Mouse (Mus musculus): ENCODE measurements around the gene Ccnh. TPM values are rescaled to one million over a fixed set of nuclear protein-coding genes. Genes with fewer than 3 reads are reported as not detected.

Ccnh gene
- polyA plus RNA-seq, 1 experiment, result 31.5 TPM

GRCm38 (mm10) chr13:85159971-85160370 lies 29.2 kb upstream of the Ccnh start:
- Histone ChIP-seq H3K79me2 (ENCODE audit: control insufficient read depth, insufficient read depth) (no peaks in the 10 kb centered on the region), H3K27me3 (ENCODE audit: control insufficient read depth, insufficient read depth, insufficient read length) (no peaks in the 10 kb centered on the region), H3K36me3 (ENCODE audit: control insufficient read depth, insufficient read depth) (no peaks in the 10 kb centered on the region), H3K4me2 (ENCODE audit: low read depth) (no peak overlapping the region), H3K4me3 (no peak overlapping the region), H3ac (ENCODE audit: control insufficient read depth, insufficient read length) (no peak overlapping the region)
- TF ChIP-seq MYOG (IDR thresholded peaks at IDR 0.05; ENCODE audit: control insufficient read depth in 1 of 3, insufficient read depth in 1 of 3, insufficient read length in 2 of 3, low read depth in 2 of 3), result no peak
- TF ChIP-seq E2F4 (IDR thresholded peaks at IDR 0.05; ENCODE audit: insufficient read depth), result no peak
- no peak for TF ChIP-seq CEBPB (IDR thresholded peaks at IDR 0.05; ENCODE audit: insufficient read depth, poor library complexity, severe bottlenecking)
- TF ChIP-seq TCF12 (IDR thresholded peaks at IDR 0.05; ENCODE audit: insufficient read depth, poor library complexity, severe bottlenecking), result no peak
- no peak for TF ChIP-seq USF1 (IDR thresholded peaks at IDR 0.05; ENCODE audit: low read depth)
- no peak for TF ChIP-seq MYOD1 (IDR thresholded peaks at IDR 0.05; ENCODE audit: control insufficient read depth in 1 of 3, insufficient read length in 2 of 3, low read depth in 2 of 3)
- TF ChIP-seq POLR2A (IDR thresholded peaks at IDR 0.05; ENCODE audit: insufficient read length, low read depth), result no peak
- no peak for TF ChIP-seq MAX (IDR thresholded peaks at IDR 0.05; ENCODE audit: low read depth)
- no peak for TF ChIP-seq POLR2AphosphoS2 (IDR thresholded peaks at IDR 0.05; ENCODE audit: insufficient read length, low read depth)

- Histone ChIP-seq H3K27me3 (ENCODE audit: control insufficient read depth, insufficient read depth, insufficient read length) (no peaks in the 10 kb centered on the region), H3ac (ENCODE audit: control insufficient read depth, insufficient read length) (no peak overlapping the region), H3K4me2 (ENCODE audit: low read depth) (peak overlapping the region; percentile 32), H3K79me2 (ENCODE audit: control insufficient read depth, insufficient read depth) (no peaks in the 10 kb centered on the region), H3K4me3 (no peak overlapping the region), H3K36me3 (ENCODE audit: control insufficient read depth, insufficient read depth) (no peaks in the 10 kb centered on the region)
- TF ChIP-seq CEBPB (IDR thresholded peaks at IDR 0.05; ENCODE audit: insufficient read depth, poor library complexity, severe bottlenecking), result no peak
- TF ChIP-seq MYOD1 (IDR thresholded peaks at IDR 0.05; ENCODE audit: control insufficient read depth in 1 of 3, insufficient read length in 2 of 3, low read depth in 2 of 3), result no peak
- no peak for TF ChIP-seq MYOG (IDR thresholded peaks at IDR 0.05; ENCODE audit: control insufficient read depth in 1 of 3, insufficient read depth in 1 of 3, insufficient read length in 2 of 3, low read depth in 2 of 3)
- TF ChIP-seq POLR2AphosphoS2 (IDR thresholded peaks at IDR 0.05; ENCODE audit: insufficient read length, low read depth), result no peak
- TF ChIP-seq POLR2A (IDR thresholded peaks at IDR 0.05; ENCODE audit: insufficient read length, low read depth), result no peak
- TF ChIP-seq E2F4 (IDR thresholded peaks at IDR 0.05; ENCODE audit: insufficient read depth), result no peak
- TF ChIP-seq USF1 (IDR thresholded peaks at IDR 0.05; ENCODE audit: low read depth), result no peak
- no peak for TF ChIP-seq REST (IDR thresholded peaks at IDR 0.05; ENCODE audit: insufficient read depth, insufficient read length)
- no peak for TF ChIP-seq MAX (IDR thresholded peaks at IDR 0.05; ENCODE audit: low read depth)
- TF ChIP-seq TCF3 (IDR thresholded peaks at IDR 0.05; ENCODE audit: insufficient read length, low read depth), result no peak
These were observed 24.6 kb upstream of the Ccnh start for GRCm38 (mm10) chr13:85164512-85165124.

GRCm38 (mm10) chr13:85189644-85190121 lies 475 bp downstream of the Ccnh start:
- peaks cover 9% of the 10 kb centered on the region for H3K36me3 ChIP-seq (ENCODE audit: control insufficient read depth, insufficient read depth)
- H3K4me2 ChIP-seq (ENCODE audit: low read depth), result peak overlapping the region; percentile 97
- peak overlapping the region; percentile 78 for H3ac ChIP-seq (ENCODE audit: control insufficient read depth, insufficient read length)
- H3K4me3 ChIP-seq, result peak overlapping the region; percentile 87
- TF ChIP-seq USF1 (IDR thresholded peaks at IDR 0.05; ENCODE audit: low read depth), result no peak
- TF ChIP-seq TCF3 (IDR thresholded peaks at IDR 0.05; ENCODE audit: insufficient read length, low read depth), result no peak
- no peak for TF ChIP-seq POLR2A (IDR thresholded peaks at IDR 0.05; ENCODE audit: insufficient read length, low read depth)
- TF ChIP-seq TCF12 (IDR thresholded peaks at IDR 0.05; ENCODE audit: insufficient read depth, poor library complexity, severe bottlenecking), result no peak
- no peaks in the 10 kb centered on the region for H3K27me3 ChIP-seq (ENCODE audit: control insufficient read depth, insufficient read depth, insufficient read length)
- peaks cover 11% of the 10 kb centered on the region for H3K79me2 ChIP-seq (ENCODE audit: control insufficient read depth, insufficient read depth)

GRCm38 (mm10) chr13:85191253-85191652 lies 2.0 kb downstream of the Ccnh start:
- Histone ChIP-seq H3ac (ENCODE audit: control insufficient read depth, insufficient read length) (no peak overlapping the region), H3K27me3 (ENCODE audit: control insufficient read depth, insufficient read depth, insufficient read length) (no peaks in the 10 kb centered on the region), H3K4me3 (no peak overlapping the region), H3K79me2 (ENCODE audit: control insufficient read depth, insufficient read depth) (peaks cover 11% of the 10 kb centered on the region), H3K36me3 (ENCODE audit: control insufficient read depth, insufficient read depth) (peaks cover 13% of the 10 kb centered on the region), H3K4me2 (ENCODE audit: low read depth) (no peak overlapping the region)
- no peak for TF ChIP-seq SRF (IDR thresholded peaks at IDR 0.05; ENCODE audit: control insufficient read depth, insufficient read length, low read depth)
- TF ChIP-seq MYOG (IDR thresholded peaks at IDR 0.05; ENCODE audit: control insufficient read depth in 1 of 3, insufficient read depth in 1 of 3, insufficient read length in 2 of 3, low read depth in 2 of 3), result no peak
- TF ChIP-seq CEBPB (IDR thresholded peaks at IDR 0.05; ENCODE audit: insufficient read depth, poor library complexity, severe bottlenecking), result no peak
- TF ChIP-seq POLR2AphosphoS2 (IDR thresholded peaks at IDR 0.05; ENCODE audit: insufficient read length, low read depth), result no peak
- TF ChIP-seq E2F4 (IDR thresholded peaks at IDR 0.05; ENCODE audit: insufficient read depth), result no peak
- no peak for TF ChIP-seq TCF3 (IDR thresholded peaks at IDR 0.05; ENCODE audit: insufficient read length, low read depth)
- no peak for TF ChIP-seq TCF12 (IDR thresholded peaks at IDR 0.05; ENCODE audit: insufficient read depth, poor library complexity, severe bottlenecking)
- no peak for TF ChIP-seq MAX (IDR thresholded peaks at IDR 0.05; ENCODE audit: low read depth)
- no peak for TF ChIP-seq USF1 (IDR thresholded peaks at IDR 0.05; ENCODE audit: low read depth)
- TF ChIP-seq POLR2A (IDR thresholded peaks at IDR 0.05; ENCODE audit: insufficient read length, low read depth), result no peak

- no peak for TF ChIP-seq MYOG (IDR thresholded peaks at IDR 0.05; ENCODE audit: control insufficient read depth in 1 of 3, insufficient read depth in 1 of 3, insufficient read length in 2 of 3, low read depth in 2 of 3)
- TF ChIP-seq REST (IDR thresholded peaks at IDR 0.05; ENCODE audit: insufficient read depth, insufficient read length), result no peak
- no peak for TF ChIP-seq POLR2AphosphoS2 (IDR thresholded peaks at IDR 0.05; ENCODE audit: insufficient read length, low read depth)
- TF ChIP-seq POLR2A (IDR thresholded peaks at IDR 0.05; ENCODE audit: insufficient read length, low read depth), result no peak
- TF ChIP-seq CEBPB (IDR thresholded peaks at IDR 0.05; ENCODE audit: insufficient read depth, poor library complexity, severe bottlenecking), result no peak
- Histone ChIP-seq H3K27me3 (ENCODE audit: control insufficient read depth, insufficient read depth, insufficient read length) (no peaks in the 10 kb centered on the region), H3K4me2 (ENCODE audit: low read depth) (no peak overlapping the region), H3K36me3 (ENCODE audit: control insufficient read depth, insufficient read depth) (peaks cover 36% of the 10 kb centered on the region), H3K4me3 (no peak overlapping the region), H3ac (ENCODE audit: control insufficient read depth, insufficient read length) (no peak overlapping the region), H3K79me2 (ENCODE audit: control insufficient read depth, insufficient read depth) (no peaks in the 10 kb centered on the region)
These were observed 18.3 kb downstream of the Ccnh start for GRCm38 (mm10) chr13:85207493-85207892.

All from myocyte (in vitro differentiated cells).